Mouse (Mus musculus): Measurements from ENCODE around the gene Nrip1. TPM values are rescaled to one million over a fixed set of nuclear protein-coding genes. Genes with fewer than 3 reads are reported as not detected.
A peak's percentile ranks its signal among the peaks of the same experiment; 100 is the strongest.

The Nrip1 gene
- total RNA-seq, 2 experiments from 2014 or later: 23.4 to 27.3 TPM

DNA sequence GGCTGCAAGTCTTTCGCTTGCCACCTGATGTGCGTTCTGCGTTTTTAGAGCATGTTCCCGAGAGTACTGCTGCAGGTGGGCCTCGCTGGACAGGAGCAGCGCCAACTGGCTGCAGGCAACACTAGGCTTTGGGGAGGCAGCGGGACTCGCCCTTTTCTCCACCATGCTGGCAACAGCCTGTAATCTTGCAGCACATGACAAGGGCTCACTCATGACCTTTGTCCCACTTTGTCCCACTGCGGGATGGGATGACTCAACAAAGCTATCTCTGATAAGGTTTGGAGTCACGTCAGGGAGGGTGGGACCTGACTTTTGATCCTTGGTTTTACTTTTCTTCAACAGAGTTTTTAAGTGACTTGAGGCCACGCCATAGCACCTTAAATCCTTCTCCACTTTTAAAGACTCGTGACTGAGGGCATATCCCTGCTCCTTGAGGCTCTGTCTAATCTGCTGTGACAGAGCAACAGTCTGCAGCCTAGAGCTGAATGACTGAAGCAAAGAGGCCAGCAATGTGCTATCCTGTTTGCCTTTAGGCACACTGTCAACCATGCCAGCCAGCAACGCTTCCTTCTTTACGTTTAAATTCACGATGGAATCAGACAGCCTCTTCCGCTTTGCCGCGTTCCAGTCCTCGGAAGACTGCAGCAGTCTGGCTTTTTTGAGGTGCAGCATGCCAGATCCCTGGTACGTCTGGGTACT, 79.7 kb downstream of the Nrip1 start:
- peak; percentile 34 for DNase-seq (ENCODE audit: low spot score)
- intact Hi-C loops (cut with DNase I): loop anchor here (5.0 kb wide), 1 partner anchor 78 kb away; the partner anchor contains the start of gene Nrip1

DNA sequence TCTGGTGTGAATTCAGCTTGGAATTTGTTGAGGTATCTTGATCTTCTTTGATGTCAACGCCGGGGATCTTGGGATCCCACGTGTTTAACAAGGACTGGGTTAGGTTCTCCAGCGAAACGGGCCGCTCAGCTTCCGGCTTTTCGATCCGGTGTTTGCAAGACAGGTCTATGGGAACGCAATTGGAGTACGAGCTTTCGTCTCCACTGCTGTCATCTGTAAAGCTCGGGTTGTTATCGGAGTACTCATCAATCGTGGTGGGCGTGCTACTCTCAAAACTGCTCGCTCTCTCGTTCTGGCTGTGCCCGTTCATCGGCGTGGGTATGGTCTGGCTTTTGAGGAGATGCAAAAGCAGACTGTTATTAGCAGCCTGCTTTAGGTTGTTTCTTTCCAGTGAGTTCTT, 80.5 kb downstream of the Nrip1 start:
- intact Hi-C loops (cut with DNase I): loop anchor here (5.0 kb wide), 1 partner anchor 79 kb away; the partner anchor contains the start of gene Nrip1
- DNase-seq (ENCODE audit: low spot score): no peak

DNA sequence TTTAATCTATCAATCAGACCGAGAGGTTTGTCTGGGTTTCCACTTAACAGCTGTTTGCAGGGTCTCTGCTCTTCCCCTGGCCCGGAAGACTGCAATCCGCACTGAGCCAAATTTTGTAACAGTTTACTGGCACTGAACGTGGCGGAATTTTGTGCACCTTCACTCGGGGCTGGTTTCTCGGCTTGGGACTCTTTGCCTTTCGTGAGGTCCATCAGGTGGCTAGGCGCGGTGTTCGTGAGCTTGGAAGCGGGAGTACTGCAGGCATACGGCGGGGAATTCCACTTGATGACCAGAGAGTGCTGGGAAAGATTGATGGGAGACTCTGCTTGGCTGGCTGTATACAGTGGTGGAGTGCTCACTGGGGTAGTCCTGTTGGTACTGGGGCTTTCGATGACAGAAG, 81.0 kb downstream of the Nrip1 start:
- intact Hi-C loops (cut with DNase I): loop anchor here (5.0 kb wide), 1 partner anchor 80 kb away; the partner anchor contains the start of gene Nrip1

DNA sequence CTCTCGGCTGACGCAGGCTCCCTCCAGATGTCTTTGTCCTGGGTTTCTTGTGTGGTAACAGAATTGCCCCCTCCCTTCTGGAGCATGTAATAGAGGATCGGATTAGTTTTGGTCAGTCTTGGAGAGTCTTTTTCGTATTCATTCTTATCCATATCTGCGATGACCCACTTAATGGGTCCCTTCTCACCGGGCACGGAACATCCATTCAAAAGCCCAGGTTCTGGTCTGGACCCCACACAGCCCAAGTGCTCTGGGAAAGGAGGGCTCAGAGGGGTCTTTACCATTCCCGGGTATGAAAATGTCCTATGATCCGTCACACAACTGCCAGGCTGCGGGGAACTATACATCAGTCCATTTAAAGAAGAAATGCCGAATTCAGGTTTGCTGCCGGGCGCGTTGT, 82.3 kb downstream of the Nrip1 start:
- intact Hi-C loops (cut with DNase I): loop anchor here (5.0 kb wide), 1 partner anchor 81 kb away; the partner anchor contains the start of gene Nrip1

More for the DNA sequence above, 81.0 kb downstream of the Nrip1 start:
- DNase-seq (ENCODE audit: low spot score): no peak

DNA sequence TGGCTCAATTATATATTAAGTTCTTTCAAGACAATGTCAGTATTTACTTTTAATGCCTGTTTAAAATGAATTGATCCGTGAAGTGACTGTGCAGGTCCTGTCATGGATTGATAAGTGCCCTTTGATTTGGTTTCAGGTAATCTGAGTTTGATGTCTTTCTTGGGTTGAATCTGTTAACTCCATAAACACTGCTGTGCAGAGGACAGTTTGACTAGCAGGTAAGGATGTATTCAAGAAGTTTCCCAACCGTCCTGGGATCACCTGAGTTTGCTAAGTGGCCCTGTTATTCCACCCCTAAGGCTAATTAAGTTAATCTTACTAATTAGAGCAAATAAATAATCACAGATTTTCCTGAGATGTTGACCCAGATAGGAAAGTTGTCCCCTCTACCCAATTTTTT, 84.1 kb downstream of the Nrip1 start:
- DNase-seq (ENCODE audit: low spot score): no peak
- intact Hi-C loops (cut with DNase I): loop anchor here (5.0 kb wide), 1 partner anchor 33 kb away; no protein-coding TSS in a partner anchor

More for the DNA sequence above, 82.3 kb downstream of the Nrip1 start:
- DNase-seq (ENCODE audit: low spot score): no peak

DNA sequence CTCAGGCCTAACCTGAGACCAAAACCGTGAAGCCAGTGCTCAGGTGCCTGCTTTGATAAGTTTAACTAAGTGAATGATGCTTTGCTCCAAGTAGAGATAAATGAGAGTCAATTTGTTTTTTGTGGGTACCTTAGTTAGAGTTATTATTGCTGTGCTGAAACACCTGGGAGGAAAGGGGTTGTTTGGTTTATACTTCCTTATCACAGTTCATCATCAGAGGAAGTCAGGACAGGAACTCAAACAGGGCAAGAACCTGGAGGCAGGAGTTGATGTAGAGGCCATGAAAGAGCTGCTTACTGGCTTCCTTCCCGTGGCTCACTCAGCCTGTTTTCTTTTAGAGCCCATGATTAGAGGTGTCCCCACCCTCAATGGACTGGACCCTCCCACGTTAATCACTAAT, 89.8 kb downstream of the Nrip1 start:
- intact Hi-C loops (cut with DNase I): loop anchor here (5.0 kb wide), 1 partner anchor 56 kb away; no protein-coding TSS in a partner anchor
- DNase-seq (ENCODE audit: low spot score): no peak

DNA sequence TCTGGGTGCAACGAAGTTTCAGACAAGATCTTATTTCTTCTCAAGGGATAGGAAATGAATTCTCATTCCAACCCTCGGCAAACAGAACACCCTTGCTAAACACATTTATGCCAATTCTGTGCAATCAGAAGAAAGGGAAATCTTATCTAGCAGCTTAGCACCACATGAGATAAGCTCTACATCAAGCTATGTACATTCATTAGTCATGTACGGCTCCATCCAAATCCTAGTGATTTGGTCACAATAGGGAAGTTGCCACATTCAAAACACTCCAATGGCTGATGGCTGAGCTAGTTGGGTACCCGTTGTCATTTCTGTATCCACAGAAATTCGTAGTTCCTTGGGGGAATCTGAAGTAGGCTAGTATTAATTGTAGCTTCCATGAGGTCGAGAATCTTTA, 91.8 kb downstream of the Nrip1 start:
- intact Hi-C loops (cut with DNase I): loop anchor here (5.0 kb wide), 1 partner anchor 55 kb away; no protein-coding TSS in a partner anchor
- no peak for DNase-seq (ENCODE audit: low spot score)

DNA sequence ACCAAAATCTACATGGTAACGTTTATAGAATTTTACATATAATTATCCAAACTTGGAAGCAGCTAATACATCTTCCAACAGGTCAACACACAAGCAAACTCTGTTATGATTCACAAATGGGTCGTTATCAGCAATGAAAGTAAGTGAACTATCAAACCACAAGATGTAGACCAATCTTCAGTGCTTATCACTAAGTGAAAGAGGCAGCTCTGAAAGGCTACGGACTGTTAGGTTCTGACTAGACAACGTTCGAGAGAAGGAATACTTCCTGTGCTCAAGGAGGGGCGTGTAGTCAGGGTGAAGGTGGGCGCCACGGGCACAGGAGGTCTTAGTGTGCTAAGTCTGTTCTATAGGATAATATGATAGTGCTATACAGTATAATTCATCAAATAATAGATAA, 93.3 kb downstream of the Nrip1 start:
- intact Hi-C loops (cut with DNase I): loop anchor here (5.0 kb wide), 1 partner anchor 53 kb away; no protein-coding TSS in a partner anchor
- DNase-seq (ENCODE audit: low spot score): no peak

DNA sequence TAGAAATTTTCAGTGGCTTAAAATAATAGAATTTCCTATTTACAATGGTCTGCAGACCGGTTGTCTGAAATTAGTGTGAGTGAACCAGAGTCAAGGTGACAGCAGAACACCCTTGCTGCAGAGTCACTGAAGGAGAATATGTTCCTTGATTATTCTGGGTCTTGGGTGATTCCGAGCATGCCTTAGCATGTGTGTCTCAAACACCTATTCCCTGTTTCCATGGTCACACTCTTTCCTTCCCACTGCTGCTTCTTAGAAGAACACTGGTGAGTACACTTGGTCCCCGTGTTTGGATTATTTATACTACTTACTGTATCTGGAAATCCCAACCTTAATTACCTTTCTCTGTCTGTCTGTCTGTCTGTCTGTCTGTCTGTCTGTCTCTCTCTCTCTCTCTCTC, 97.4 kb downstream of the Nrip1 start:
- intact Hi-C loops (cut with DNase I): no loop called here

DNA sequence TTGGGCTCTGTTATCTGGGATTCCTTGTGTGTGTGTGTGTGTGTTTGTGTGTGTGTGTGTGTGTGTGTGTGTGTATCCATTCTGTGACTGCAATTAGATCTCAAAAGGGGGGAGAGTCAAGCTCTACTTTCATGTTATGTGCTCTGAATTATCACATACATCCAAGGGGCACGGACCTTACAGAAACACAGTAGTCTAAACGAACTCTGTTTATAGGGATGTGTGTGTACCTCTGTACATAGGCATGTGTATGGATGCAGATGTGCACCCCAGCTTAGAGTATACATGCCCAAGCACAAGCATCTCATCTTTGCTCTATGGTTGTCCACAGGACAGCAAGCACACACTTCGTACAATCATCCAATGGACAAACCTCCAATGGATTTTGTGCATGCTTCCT, 98.0 kb downstream of the Nrip1 start:
- intact Hi-C loops (cut with DNase I): no loop called here
- DNase-seq (ENCODE audit: low spot score): no peak

More for the DNA sequence above, 97.4 kb downstream of the Nrip1 start:
- DNase-seq (ENCODE audit: low spot score): no peak

DNA sequence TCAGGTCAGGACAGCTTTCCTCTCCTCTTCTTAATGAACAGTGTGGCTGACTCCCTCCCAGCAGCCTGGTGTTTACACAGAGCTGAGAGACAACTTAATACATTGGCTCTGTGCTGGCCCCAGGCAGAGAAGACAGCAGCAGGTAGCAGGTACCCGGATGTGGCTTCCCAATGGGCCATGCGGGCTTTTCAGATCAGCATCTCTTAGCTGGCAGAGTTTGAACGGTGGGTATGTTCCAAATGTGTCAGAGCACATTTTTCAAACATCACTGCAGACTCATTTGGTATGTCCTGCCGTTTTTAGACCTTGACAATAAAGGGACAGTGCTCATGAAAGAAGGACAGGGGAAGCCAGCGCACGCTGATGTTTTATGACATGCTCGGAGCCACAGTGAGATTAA, 98.5 kb downstream of the Nrip1 start:
- intact Hi-C loops (cut with DNase I): no loop called here
- no peak for DNase-seq (ENCODE audit: low spot score)

DNA sequence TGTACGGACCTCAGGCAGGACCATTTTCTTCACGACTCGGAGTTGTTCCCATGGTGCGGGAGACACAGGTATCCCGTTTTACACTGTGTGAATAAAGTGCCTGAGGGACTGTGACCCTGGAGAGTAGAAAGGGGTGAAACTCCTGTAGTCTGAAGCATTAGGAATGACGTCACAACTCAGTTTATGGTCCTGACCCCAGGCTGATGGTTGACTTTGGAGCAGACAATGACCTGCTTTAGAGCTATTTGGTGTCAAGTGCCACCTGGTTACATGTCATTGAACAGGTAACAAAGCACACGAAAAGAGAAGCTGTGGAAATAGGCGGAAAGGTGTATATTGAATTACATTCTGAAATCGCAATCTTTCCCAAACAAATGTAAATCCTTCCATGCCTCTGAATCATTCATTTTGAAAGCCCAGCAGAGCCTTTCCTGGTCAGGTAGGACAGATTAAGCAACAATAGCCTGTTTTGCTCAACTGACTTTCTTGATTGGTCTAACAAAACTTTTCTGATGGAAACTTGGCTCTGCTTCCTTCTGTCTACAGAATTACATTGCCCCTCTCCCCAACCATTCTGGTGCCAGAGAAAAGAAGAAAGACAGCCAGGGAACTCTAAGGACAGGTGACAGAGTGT, 106.9 kb downstream of the Nrip1 start:
- intact Hi-C loops (cut with DNase I): no loop called here
- no peak for DNase-seq (ENCODE audit: low spot score)

DNA sequence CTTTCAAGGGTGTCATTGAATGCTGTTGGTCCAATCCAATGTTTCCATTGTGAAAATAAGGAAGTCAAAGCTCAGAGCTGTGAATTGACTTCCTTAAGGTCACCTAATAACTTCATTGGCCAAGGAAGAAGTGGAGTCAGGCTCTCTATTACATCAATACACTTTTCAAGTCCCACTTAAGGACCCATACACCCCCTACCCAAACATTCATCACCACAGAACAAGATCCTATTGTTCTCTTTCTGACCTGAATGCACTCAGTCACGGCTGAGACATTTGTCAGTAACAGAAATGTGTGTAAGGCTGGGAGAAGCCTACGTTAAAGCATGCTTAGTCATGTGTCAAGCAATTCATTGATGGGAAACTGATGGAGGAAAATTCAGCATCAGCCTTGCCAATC, 107.8 kb downstream of the Nrip1 start:
- DNase-seq (ENCODE audit: low spot score): no peak

DNA sequence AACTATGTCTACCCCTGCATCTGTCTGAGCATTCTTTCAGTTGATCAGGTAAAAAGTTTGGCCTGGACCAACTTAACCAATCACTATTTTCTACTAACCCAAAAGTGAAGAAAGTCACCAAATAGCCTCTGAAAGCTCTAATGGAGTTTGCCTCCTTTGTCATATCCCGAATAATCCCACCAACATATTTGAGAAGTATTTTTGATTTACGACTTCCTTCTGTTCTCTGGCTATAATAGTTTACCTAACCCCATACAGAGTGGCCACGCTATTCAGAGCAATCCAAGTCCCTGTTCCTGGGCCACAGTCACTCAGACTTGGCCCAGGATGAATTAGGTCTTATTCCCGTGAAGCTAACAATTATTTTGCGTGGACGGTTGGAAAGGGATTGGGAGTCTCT, 108.3 kb downstream of the Nrip1 start:
- intact Hi-C loops (cut with DNase I): no loop called here
- DNase-seq (ENCODE audit: low spot score): no peak

More for the DNA sequence above, 107.8 kb downstream of the Nrip1 start:
- intact Hi-C loops (cut with DNase I): no loop called here

DNA sequence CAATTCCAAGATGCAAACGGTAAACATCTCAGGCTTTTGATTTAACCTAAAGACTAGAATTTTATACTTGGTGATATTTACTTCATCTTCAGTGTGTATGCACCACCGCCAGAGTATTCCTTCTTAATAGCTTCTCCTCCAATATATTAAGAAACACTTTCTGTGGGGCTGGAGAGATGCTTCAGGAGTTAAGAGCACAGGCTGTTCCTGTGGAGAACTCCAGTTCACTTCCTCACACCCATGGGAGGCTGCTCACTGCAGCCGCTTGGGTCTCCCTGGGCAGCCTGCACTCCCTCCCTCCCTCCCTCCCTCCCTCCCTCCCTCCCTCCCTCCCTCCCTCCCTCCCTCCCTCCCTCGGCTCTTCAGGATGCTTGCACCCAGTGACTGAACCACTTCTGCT, 110.2 kb downstream of the Nrip1 start:
- intact Hi-C loops (cut with DNase I): no loop called here
- DNase-seq (ENCODE audit: low spot score): no peak

DNA sequence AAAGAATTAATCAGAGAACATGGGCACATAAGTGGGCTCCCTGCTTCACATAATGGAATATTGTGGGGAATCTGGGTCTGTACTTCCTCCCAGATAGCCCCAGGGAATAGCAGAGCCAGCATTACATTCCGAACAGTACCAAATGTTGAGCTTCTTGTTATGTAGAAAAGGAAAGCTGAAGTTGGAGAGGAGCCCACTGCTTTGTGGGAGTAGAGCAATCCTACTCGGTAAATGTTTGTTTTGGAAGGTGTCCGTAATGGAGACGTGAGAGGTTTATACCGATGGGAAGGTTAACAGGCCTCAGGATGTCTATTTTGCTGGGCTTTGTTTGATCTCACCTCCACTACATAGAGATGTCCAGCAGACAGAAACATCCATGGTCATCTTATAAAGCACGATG, 113.3 kb downstream of the Nrip1 start:
- intact Hi-C loops (cut with DNase I): no loop called here
- DNase-seq (ENCODE audit: low spot score): no peak

DNA sequence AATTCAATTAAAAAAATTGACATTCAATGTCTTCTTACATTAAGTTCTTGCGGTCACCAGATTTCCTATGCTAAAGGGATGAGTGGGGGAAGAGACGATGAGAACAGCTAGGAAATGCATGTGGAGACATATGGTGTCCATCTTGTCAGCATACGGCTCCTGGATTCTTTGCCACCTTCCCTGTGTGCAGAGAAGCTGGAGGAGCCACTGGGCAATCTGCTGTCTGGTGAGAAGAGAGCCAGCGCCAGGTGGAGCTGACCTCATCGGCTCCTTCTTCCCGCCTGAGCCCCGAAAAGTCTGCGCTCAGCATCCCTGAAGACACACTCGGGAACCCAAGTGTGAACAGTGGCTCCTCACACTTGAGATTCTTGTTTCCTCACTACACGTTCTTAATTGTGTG, 121.8 kb downstream of the Nrip1 start:
- DNase-seq (ENCODE audit: low spot score): no peak
- intact Hi-C loops (cut with DNase I): no loop called here

DNA sequence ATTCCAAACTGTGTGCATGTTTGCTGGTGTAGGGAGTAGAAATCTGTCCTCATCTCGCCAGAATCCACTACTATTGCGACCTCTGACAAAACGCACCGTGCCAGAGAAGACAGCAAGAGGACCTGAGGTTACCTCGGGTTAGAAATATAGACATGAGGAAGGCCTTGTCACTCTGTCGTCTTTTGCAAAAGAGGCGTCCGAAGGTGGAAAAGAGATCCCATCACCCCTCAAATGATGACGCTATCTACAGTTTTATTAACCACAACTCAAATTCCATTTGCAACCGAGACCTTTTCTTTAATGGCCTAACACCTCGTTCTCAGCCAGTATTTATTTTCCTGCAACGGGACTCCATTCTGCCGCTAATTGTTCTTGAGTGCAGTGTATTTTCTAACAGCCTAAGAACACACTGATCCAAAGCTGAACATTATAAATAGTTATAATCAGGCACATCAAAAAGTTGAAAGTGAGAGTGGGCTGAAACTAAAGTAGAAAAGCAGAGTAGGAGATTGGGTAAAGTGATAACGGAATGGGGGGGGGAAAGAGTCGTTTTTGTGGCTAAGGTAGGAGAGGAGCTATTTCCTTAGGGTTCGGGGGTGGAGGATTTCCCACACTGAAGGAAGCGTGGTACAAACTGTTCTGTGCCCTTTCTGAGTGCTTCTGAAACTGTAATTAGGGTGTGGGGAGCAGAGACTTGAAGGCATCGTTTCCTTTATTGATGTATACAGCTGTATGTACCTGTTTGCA, 124.1 kb downstream of the Nrip1 start:
- no peak for DNase-seq (ENCODE audit: low spot score)
- intact Hi-C loops (cut with DNase I): no loop called here

DNA sequence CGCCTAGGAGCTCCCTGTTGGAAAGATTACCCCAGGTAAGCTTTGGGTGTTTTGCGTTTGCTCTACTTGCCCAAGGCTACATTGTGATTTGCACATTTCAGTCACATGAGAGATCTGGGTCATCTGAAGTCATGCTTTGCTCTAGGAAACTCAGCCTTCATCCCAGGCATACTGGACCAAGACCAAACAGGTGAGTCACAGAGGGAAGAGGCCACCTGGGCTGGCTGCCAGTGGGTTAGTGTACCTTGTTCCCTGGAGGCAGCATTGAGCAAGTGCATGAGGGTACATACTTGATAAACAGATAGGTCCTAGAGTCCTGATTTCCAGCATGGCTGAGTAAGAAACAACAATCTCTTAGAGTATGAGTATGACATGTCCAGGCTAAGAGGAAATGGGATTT, 130.8 kb downstream of the Nrip1 start:
- DNase-seq (ENCODE audit: low spot score): no peak
- intact Hi-C loops (cut with DNase I): no loop called here

DNA sequence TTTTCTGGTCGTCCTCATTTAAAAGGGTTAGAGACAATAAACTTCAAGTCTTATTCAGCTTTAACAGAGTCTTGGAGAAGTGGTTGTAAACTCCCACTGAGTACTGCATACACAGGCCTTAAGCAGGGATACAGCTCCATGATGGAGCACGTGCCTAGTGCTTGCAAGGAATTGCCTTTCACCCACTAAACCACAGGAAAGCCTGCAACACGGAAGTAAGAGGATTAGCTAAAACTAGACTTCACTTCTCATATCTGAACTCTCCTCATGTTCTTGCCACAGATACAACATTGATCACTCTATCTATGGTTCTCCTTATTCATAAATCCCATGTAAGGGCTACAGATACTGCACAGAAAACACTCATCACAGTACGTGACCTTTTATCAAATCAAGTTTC, 132.4 kb downstream of the Nrip1 start:
- DNase-seq (ENCODE audit: low spot score): no peak
- intact Hi-C loops (cut with DNase I): no loop called here

DNA sequence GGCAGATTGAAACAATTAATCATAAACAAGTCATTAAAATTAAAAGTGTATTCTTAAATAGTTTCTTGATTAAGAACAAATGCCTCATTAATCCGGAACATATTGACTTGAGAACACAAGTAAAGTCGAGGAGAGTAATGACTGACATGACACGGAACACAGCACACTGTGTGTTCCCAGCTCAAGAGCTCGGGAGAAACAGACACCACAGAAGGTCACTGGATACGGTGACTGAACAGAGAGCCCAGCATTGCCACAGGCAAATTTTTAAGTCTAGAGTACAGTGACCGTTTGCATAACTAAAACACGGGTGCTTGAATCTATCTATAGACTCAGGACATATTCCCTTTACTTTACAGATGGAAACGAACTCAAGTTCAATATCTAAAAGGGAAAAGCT, 134.3 kb downstream of the Nrip1 start:
- intact Hi-C loops (cut with DNase I): no loop called here
- no peak for DNase-seq (ENCODE audit: low spot score)

Measured in heart, postnatal 25 days (tissue).